Mouse (Mus musculus): ENCODE data around the gene Raver1. TPM values are rescaled to one million over a fixed set of nuclear protein-coding genes. Genes with fewer than 3 reads are reported as not detected.
"Not testable (repeated sequence)": the region's sequence is repeated elsewhere in the genome, so short reads cannot be mapped to it uniquely, and the experiment has no call there.

The Raver1 gene
- polyA plus RNA-seq, 1 experiment, result 28.2 TPM

GRCm38 (mm10) chr9:21105760-21106564 is 14.2 kb upstream of the Raver1 start:
- peak in 1 of 2 experiments; percentile 33 for DNase-seq (ENCODE audit: extremely low spot score in 1 of 2, low spot score in 1 of 2)

DNA sequence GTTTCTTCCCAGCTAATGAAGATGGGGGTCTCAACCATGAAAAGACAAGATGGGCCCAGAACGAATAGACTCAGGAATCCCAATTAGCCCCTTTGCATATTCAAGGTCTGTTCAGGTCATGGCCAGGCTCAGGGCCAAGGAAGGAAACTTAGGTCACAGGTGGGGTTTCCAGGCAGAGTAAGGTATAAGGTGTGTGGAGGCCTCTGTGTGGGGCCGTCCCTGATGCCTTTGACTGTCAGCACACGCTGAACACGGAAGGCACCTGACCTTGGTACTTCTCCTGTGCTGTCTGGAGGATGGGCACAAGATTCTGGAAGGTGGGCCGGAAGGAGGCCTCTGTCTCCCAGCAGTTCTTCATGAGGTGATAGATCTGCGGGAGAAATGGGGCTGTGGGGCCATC is 13.0 kb upstream of the Raver1 start:
- no peak for DNase-seq (ENCODE audit: extremely low spot score in 1 of 2, low spot score in 1 of 2)

- no peak for DNase-seq (ENCODE audit: extremely low spot score in 1 of 2, low spot score in 1 of 2)
These were observed 10.3 kb upstream of the Raver1 start for GRCm38 (mm10) chr9:21102076-21102475.

DNA sequence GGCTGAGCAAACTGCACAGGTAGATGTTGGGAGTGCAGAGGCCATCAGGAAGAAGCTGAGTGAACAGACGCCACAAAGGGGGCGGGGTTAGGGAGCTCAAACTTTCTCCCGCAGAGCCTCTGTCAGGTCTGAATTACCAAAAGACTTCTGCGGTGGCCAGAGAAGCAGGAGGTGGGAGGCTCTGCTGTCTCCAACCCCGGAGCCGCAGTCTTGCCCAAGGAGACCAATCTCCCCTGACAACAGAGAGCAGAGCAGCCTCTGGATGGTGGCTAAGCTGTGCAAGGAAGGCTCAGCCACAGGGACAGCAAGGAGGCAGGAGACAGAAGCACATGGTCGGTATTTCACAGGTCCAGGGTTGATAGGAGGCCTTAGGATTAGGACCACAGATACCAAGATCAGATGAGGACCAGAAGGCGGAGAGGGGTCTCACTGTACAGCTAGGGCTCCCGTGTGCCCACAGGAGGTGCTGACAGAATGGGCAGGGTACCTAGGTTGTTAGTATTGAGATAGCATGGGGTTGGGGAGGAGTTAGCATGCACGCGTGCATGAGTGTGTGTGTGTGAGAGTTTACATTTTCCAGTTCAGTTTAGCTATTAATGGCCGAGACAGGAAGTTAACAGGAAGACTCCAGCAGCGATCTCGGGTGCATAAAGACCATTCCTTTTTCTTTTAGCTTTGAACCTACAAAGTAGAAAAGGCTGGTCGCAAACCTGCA is 8.8 kb upstream of the Raver1 start:
- no peak for DNase-seq (ENCODE audit: extremely low spot score in 1 of 2, low spot score in 1 of 2)

DNA sequence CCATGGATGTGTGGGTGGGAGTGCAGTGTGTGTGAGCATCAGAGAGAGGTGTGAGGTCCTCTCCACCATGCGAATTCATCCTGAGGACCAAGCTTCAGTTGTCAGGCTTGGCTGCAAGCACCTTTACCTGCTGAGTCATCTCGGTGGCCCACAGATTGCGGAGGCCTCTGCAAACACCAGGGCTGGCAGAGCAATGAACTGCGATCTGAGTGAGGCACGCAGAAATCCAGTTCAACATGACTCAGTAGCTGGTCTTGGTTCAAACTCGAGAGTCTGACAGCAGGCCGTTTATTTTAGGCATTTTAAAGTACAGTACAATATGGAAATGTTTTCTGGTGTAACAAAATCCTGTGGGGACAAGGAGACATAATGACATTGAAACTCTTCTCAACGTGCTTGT is 6.0 kb upstream of the Raver1 start:
- DNase-seq (ENCODE audit: extremely low spot score in 1 of 2, low spot score in 1 of 2), result peak; percentile 72 to 84

DNA sequence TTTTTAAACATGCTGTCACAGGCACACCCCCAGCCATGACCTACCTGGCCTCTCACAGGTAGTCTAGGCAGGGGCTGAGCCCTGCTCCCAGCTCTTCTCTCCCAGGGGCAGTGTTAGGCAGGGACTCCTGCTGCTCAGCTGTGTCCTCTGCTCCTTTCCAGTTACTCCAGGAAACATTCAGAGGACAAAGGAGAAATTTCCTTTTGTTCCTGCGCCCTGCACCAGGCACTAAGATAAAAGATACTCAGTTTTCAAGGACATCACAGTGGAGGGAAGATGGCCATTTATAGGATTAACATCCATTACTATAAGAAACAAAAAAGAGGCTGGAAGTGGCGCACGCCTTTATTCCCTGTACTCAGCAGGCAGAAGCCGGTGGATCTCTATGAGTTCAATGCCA is 4.2 kb upstream of the Raver1 start:
- no peak for DNase-seq (ENCODE audit: extremely low spot score in 1 of 2, low spot score in 1 of 2)

DNA sequence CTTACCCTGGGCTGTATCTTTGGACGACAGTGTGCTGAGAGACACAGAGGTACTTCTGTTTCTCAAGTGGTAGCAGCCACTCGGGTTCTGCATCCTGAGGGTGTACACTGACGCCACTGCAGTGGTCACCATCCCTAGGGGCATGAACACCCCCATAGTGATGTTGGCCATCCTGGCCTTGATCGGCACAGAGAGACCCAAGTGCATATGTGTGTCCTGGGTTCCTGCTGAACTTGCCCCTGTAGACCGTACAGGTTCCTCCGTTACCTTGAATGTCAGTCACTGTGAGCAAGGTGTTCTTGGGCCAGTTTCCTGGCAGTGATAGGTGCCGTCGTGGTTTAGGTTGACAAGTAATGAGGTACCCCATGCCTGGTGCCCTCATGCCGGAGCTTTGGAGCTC is 1.6 kb upstream of the Raver1 start:
- no peak for DNase-seq (ENCODE audit: extremely low spot score in 1 of 2, low spot score in 1 of 2)

- no peak for DNase-seq (ENCODE audit: extremely low spot score in 1 of 2, low spot score in 1 of 2)
These were observed 669 bp downstream of the Raver1 start for GRCm38 (mm10) chr9:21090972-21091706.

GRCm38 (mm10) chr9:21090537-21090936 is 1.3 kb downstream of the Raver1 start:
- DNase-seq (ENCODE audit: extremely low spot score in 1 of 2, low spot score in 1 of 2), result no peak

DNA sequence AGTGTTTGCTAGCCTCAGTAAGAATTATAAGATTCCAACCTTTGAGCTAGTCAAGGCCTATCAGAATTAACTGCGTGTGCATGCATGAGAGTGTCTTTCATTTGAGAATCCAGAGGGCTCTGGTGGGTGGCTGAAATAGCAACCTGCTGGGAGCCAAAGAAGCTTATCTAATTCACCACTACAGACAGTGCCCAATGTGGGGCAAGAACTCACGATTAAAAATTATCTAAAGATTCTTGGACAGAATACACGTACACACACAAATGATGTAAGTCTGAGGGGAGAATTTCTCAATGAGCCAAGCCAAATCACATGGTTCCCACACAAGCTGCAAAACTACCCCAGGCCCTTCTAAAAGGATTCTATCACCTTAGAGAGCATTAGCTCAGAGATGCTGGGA is 8.5 kb downstream of the Raver1 start:
- DNase-seq (ENCODE audit: extremely low spot score in 1 of 2, low spot score in 1 of 2), result no peak

DNA sequence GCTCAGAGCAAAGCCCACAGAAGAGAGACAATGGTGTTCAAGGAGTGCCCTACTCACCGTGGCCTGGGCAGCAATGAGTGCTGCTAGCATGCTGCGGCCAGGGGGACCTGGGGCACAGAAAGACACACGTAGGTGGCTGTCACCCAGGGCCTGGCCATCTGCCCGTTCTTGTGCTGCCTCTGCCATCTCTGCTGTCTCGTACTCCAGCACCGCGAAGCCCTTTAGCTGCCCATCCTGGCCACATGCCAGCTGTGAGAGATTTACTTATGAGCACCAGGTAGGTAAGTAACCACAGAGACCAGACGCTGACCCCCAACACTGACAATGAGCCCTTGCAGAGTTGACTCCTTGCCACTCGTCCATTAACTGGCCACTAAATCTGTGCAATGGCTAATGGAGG is 10.7 kb downstream of the Raver1 start:
- no peak for DNase-seq (ENCODE audit: extremely low spot score in 1 of 2, low spot score in 1 of 2)

- DNase-seq (ENCODE audit: extremely low spot score in 1 of 2, low spot score in 1 of 2), result no peak
These were observed 16.2 kb downstream of the Raver1 start for GRCm38 (mm10) chr9:21075625-21076024.

GRCm38 (mm10) chr9:21074173-21074572 is 17.6 kb downstream of the Raver1 start:
- no peak for DNase-seq (ENCODE audit: extremely low spot score in 1 of 2, low spot score in 1 of 2)

GRCm38 (mm10) chr9:21073044-21073840 is 18.6 kb downstream of the Raver1 start, which contains the start of the genes Gm49373 and Fdx1l:
Gene Gm49373, minus strand, starts transcription at chr9:21073096.
Gene Fdx1l, minus strand, starts transcription at chr9:21073614.
- peak; percentile 84 to 94 for DNase-seq (ENCODE audit: extremely low spot score in 1 of 2, low spot score in 1 of 2)

GRCm38 (mm10) chr9:21072641-21073040 is 19.2 kb downstream of the Raver1 start:
- peak in 1 of 2 experiments; percentile 38 for DNase-seq (ENCODE audit: extremely low spot score in 1 of 2, low spot score in 1 of 2)

DNA sequence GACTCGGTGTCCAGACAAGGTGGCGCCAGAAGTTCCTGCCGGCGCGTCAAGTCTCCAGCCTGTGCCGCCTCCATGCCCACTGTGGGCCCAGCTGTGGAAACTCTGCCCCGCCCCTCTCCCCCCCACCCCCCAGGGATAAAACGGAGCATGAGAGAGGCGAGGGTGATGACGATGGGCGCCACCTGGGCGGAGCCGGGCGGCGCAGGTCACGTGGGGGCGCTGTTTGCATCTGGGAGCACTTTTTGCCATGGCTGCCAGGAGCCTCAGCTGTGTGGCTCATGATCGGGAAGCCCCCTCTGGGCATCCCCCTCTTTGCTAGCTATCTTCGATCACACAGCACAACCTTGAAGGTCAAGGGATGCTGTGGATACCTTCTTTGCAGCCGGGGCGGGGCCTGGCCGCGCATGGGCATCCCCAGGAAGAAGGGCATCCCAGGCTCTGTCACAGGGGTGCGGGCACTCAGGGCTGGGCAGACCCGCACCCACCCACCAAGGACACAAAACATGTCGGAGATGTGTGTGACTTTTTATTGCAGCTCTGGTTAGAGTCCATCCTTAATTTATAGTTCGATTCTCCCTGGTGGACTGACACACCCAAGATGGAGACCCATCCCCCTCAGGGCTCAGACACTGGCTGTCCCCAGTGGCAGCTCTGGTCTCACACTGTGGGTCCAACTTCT is 24.7 kb downstream of the Raver1 start, which contains the start of gene Zglp1:
Gene Zglp1 (minus strand): TSS at position 88 of the 679 bp plus-strand sequence.
- no peak for DNase-seq (ENCODE audit: extremely low spot score in 1 of 2, low spot score in 1 of 2)

GRCm38 (mm10) chr9:21062928-21063327 is 28.9 kb downstream of the Raver1 start:
- peak; percentile 81 to 86 for DNase-seq (ENCODE audit: extremely low spot score in 1 of 2, low spot score in 1 of 2)

GRCm38 (mm10) chr9:21051578-21051977 is 40.2 kb downstream of the Raver1 start:
- no peak for DNase-seq (ENCODE audit: extremely low spot score in 1 of 2, low spot score in 1 of 2)

DNA sequence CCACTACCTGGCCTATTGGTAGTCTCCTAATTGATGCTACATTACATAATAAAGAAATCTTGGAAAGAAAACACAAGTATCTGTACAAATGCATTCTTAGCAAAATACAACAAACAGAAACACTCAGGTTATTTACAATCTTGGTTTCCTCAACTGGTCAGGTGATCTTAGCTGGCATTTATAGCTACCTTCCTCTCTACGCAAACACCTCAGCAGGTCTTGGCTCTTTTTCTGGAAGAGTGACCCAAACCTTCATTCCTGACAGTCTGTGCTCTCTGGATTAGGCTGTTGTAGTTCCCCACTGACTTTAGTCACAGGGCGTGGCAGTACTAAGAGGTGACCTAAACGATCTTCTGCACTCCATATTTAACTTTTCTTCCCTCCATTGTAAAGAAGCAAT is 46.6 kb downstream of the Raver1 start:
- no peak for DNase-seq (ENCODE audit: extremely low spot score in 1 of 2, low spot score in 1 of 2)

DNA sequence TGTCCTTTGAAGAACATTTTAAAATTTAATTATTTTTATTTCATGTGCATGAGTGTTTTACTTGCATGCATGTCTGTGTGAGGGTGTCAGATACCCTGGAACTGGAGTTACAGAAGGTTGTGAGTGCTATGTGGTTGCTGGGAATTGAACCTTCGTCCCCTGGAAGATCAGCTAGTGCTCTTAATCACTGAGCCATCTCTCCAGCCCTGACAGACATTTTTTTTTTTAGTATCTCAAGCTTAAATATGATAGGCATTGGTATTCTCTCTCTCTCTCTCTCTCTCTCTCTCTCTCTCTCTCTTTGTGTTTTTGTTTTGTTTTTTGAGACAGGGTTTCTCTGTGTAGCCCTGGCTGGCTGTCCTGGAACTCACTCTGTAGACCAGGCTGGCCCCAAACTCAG is 47.0 kb downstream of the Raver1 start:
- DNase-seq (ENCODE audit: extremely low spot score in 1 of 2, low spot score in 1 of 2), result not testable (repeated sequence)
